ENCODE assay signal across 8 mouse cellular contexts in the genomic region with DNA sequence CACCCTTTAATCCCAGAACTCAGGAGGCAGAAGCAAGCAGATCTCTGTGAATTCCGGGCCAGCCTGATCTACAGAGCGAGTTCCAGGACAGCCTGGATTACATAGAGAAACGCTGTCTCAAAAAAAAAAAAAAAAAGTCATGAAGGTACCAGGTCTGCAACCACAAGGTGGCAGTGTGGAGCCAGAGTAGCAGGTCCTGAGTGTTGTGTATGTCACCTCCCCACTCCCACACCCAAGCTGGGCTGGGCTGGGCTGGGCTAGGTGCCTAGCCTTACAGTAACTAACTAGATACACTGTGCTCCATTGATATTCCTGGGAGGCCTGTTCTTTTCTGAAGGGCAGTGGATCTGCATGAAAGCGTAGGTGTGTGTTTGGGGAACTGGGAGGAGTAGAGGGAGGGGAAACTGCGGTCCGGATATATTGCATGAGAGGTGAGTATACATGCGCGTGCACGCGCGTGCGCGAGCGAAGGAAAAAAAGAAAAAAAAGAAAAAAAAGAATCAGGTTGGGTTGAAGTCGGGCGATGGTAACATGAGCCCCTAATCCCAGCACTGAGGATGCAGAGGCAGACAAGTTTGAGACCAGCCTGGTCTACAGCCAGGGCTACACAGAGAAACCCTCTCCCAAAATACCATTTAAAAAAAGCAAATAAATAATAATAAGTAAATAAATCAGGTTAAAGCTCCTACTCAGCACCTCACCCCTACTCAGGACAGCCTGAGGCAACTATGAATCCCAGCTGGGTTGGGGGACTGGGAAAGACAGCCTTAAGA. TPM values are rescaled to one million over a fixed set of nuclear protein-coding genes. Genes with fewer than 3 reads are reported as not detected.
A peak's percentile ranks its signal among the peaks of the same experiment; 100 is the strongest.
DNase-seq lines count a peak whose midpoint lies in the region; ATAC-seq and TF ChIP-seq lines count a peak whose summit lies in the region.

No protein-coding gene starts in this region.

- no peaks in the 10 kb centered on the region for H3K4me1 ChIP-seq in forebrain, embryonic 11.5 days (replicated peaks; ENCODE audit: control insufficient read depth, insufficient read depth, low read length)
- no peaks in the 10 kb centered on the region for H3K4me1 ChIP-seq in forebrain, embryonic 15.5 days

- no peaks in the 10 kb centered on the region for H3K36me3 ChIP-seq in forebrain, embryonic 11.5 days (ENCODE audit: control insufficient read depth, insufficient read depth, low read length)
- H3K36me3 ChIP-seq in forebrain, embryonic 15.5 days, result no peaks in the 10 kb centered on the region

- 79% methylated on average over 16 of the region's 16 CpGs for WGBS in forebrain, embryonic 11.5 days
- WGBS in forebrain, embryonic 15.5 days, result 84% methylated on average over 16 of the region's 16 CpGs

- intact Hi-C loops in left cerebral cortex, adult 2 months (cut with DNase I), result loop anchor here (1.0 to 10.0 kb wide), 2 partner anchors 45 to 151 kb away; no protein-coding TSS in a partner anchor

- no peak overlapping the region for H3K4me2 ChIP-seq in forebrain, embryonic 11.5 days (ENCODE audit: low read depth, low read length, severe bottlenecking)
- no peak overlapping the region for H3K4me2 ChIP-seq in forebrain, embryonic 15.5 days (replicated peaks)

- peak; percentile 62 for TF ChIP-seq CTCF in left cerebral cortex, adult 2 months (IDR thresholded peaks at IDR 0.05)

- H3K27ac ChIP-seq in forebrain, embryonic 11.5 days (ENCODE audit: low read depth, low read length), result no peak overlapping the region
- H3K27ac ChIP-seq in forebrain, embryonic 15.5 days (replicated peaks), result no peak overlapping the region
- H3K27ac ChIP-seq in left cerebral cortex, adult 2 months, result no peak overlapping the region

- H3K4me3 ChIP-seq in forebrain, embryonic 11.5 days (ENCODE audit: low read depth, low read length), result no peak overlapping the region
- H3K4me3 ChIP-seq in forebrain, embryonic 15.5 days, result no peak overlapping the region
- H3K4me3 ChIP-seq in left cerebral cortex, adult 2 months, result no peak overlapping the region

- no peaks in the 10 kb centered on the region for H3K9me3 ChIP-seq in forebrain, embryonic 11.5 days (ENCODE audit: control insufficient read depth, low read length)
- no peaks in the 10 kb centered on the region for H3K9me3 ChIP-seq in forebrain, embryonic 15.5 days

- DNase-seq in forebrain, embryonic 11.5 days (ENCODE audit: low spot score), result peak; percentile 83
- peak; percentile 90 to 92 for DNase-seq in cerebellum, postnatal 10 days
- DNase-seq in frontal cortex, postnatal 25 days (ENCODE audit: low spot score in 2 of 2), result peak; percentile 54 to 56
- peak; percentile 95 for DNase-seq in induced T-regulatory cell, adult 2 months (ENCODE audit: low read depth)
- peak; percentile 47 to 50 for DNase-seq in left cerebral cortex, adult 2 months (ENCODE audit: extremely low spot score in 1 of 2, low spot score in 2 of 2)
- peak; percentile 87 to 97 for DNase-seq in spleen, postnatal 10 days (ENCODE audit: low spot score in 2 of 2)

- no peak for ATAC-seq in forebrain, embryonic 11.5 days (replicated peaks; ENCODE audit: low FRiP score)
- no peak for ATAC-seq in forebrain, embryonic 15.5 days (replicated peaks)
- ATAC-seq in megakaryocyte progenitor cell, adult 5-6 weeks (replicated peaks; ENCODE audit: poor library complexity), result peak; percentile 99

- no peak overlapping the region for H3K9ac ChIP-seq in forebrain, embryonic 11.5 days (ENCODE audit: low read length)
- no peak overlapping the region for H3K9ac ChIP-seq in forebrain, embryonic 15.5 days (replicated peaks)

- no peaks in the 10 kb centered on the region for H3K27me3 ChIP-seq in forebrain, embryonic 11.5 days (ENCODE audit: control insufficient read depth, insufficient read depth, low read length)
- H3K27me3 ChIP-seq in forebrain, embryonic 15.5 days, result no peaks in the 10 kb centered on the region

RNA-seq across cellular contexts. Expression of gene Avpr1b, which starts 14.5 kb away (rescaled TPM):
- polyA plus RNA-seq in forebrain, embryonic 11.5 days (2014; fragmentation: Nextera tagmentation; extraction: Ambion mirVana), result 0.09 TPM in 1 of 2 replicates, not detected in the other
- polyA plus RNA-seq in forebrain, embryonic 15.5 days (2015; fragmentation: Nextera tagmentation; extraction: Ambion mirVana), result not detected in 2 replicates
- not detected for total RNA-seq in left cerebral cortex, adult 2 months (2021)
- total RNA-seq in megakaryocyte progenitor cell, adult 5-6 weeks (2015), result not detected in 2 replicates
- total RNA-seq in megakaryocyte progenitor cell, adult 5-6 weeks (2017), result not detected in 2 replicates

RNA-seq across cellular contexts. Expression of gene Ctse, which starts 24.6 kb away (rescaled TPM):
- polyA plus RNA-seq in forebrain, embryonic 11.5 days (2014; fragmentation: Nextera tagmentation; extraction: Ambion mirVana), result 0.35 TPM in 1 of 2 replicates, not detected in the other
- polyA plus RNA-seq in forebrain, embryonic 15.5 days (2015; fragmentation: Nextera tagmentation; extraction: Ambion mirVana), result 0.10 TPM in 1 of 2 replicates, not detected in the other
- under 1 TPM in 1 of 2 experiments, not detected in 1; 0.18 TPM for total RNA-seq in left cerebral cortex, adult 2 months (2021)
- total RNA-seq in megakaryocyte progenitor cell, adult 5-6 weeks (2015), result 54.1 and 66.8 TPM in 2 replicates
- 18.9 and 25.6 TPM in 2 replicates for total RNA-seq in megakaryocyte progenitor cell, adult 5-6 weeks (2017)

Comparison
In these comparisons a context has a peak if more than half of its experiments do, and no peak if none do; other contexts are left out.
1. RNA of gene Ctse, which starts 24.6 kb away (total RNA-seq): 18.9 to 66.8 TPM in megakaryocyte progenitor cell, adult 5-6 weeks; 0.18 TPM in left cerebral cortex, adult 2 months; every median in the first group is over 10 times any median in the second.
2. Peak in every context shown above with its lines, with median percentiles within 50 percentile points of each other: DNase-seq.